Mouse (Mus musculus): ENCODE measurements around the gene Hand2.

GRCm38 (mm10) chr8:57337271-57338030 is 16.7 kb downstream of the Hand2 start:
- no peak for TF ChIP-seq POLR2A (IDR thresholded peaks at IDR 0.05; ENCODE audit: extremely low read depth, insufficient read depth, low read length)
- TF ChIP-seq CTCF (IDR thresholded peaks at IDR 0.05; ENCODE audit: low read depth, low read length) = no peak

Measured in liver, adult 2 months (tissue).